Mouse (Mus musculus): Measurements from ENCODE around the gene Gpr83. TPM values are rescaled to one million over a fixed set of nuclear protein-coding genes. Genes with fewer than 3 reads are reported as not detected.

Gpr83 gene
- total and polyA plus RNA-seq, 3 experiments: 0.04 TPM; not detected in 2

- no peak overlapping the region for H3K9ac ChIP-seq (ENCODE audit: control insufficient read depth, low read depth, low read length, poor library complexity, severe bottlenecking)
- TF ChIP-seq USF1 (IDR thresholded peaks at IDR 0.05; ENCODE audit: low read depth, low read length) (0 out of 2 replicates have a peak, but pooled peaks have one; percentile 30), BHLHE40 (IDR thresholded peaks at IDR 0.05; ENCODE audit: borderline replicate concordance, low read depth, low read length) (no peak), MAX (IDR thresholded peaks at IDR 0.05; ENCODE audit: low read length) (no peak)
- no peak overlapping the region for H3K27ac ChIP-seq (ENCODE audit: control insufficient read depth, low read depth, low read length)
- H3K27me3 ChIP-seq (ENCODE audit: control insufficient read depth in 1 of 2, insufficient read depth in 2 of 2, low read length in 2 of 2): 0 out of 4 replicates have a peak, but pooled peaks cover 0 to 1% of the 10 kb centered on the region in 2 experiments
- H3K4me3 ChIP-seq (ENCODE audit: control insufficient read depth in 1 of 2, insufficient read depth in 1 of 2, low read depth in 2 of 2, low read length in 2 of 2): no peak overlapping the region
- H3K9me3 ChIP-seq (replicated peaks; ENCODE audit: insufficient read depth, low read length): no peaks in the 10 kb centered on the region
- peaks cover 0 to 9% of the 10 kb centered on the region in 2 experiments; a peak in 2 of 4 replicates for H3K36me3 ChIP-seq (ENCODE audit: control insufficient read depth in 1 of 2, insufficient read depth in 2 of 2, low read length in 2 of 2)
- DNase-seq (ENCODE audit: low read depth, low spot score): no peak
- no peaks in the 10 kb centered on the region for H3K79me2 ChIP-seq (ENCODE audit: control insufficient read depth, insufficient read depth, low read length, poor library complexity)
- H3K4me1 ChIP-seq (ENCODE audit: control insufficient read depth in 1 of 2, insufficient read depth in 2 of 2, low read length in 2 of 2): peaks cover 4 to 25% of the 10 kb centered on the region in 2 experiments; a peak in 3 of 4 replicates
These were observed 24.6 kb downstream of the Gpr83 start for GRCm38 (mm10) chr9:14884641-14885040.

GRCm38 (mm10) chr9:14885151-14885550 is 25.1 kb downstream of the Gpr83 start:
- no peak overlapping the region for H3K4me3 ChIP-seq (ENCODE audit: control insufficient read depth in 1 of 2, insufficient read depth in 1 of 2, low read depth in 2 of 2, low read length in 2 of 2)
- H3K9me3 ChIP-seq (replicated peaks; ENCODE audit: insufficient read depth, low read length): no peaks in the 10 kb centered on the region
- peak; percentile 86 for DNase-seq (ENCODE audit: low read depth, low spot score)
- peaks cover 4 to 25% of the 10 kb centered on the region in 2 experiments; a peak in 3 of 4 replicates for H3K4me1 ChIP-seq (ENCODE audit: control insufficient read depth in 1 of 2, insufficient read depth in 2 of 2, low read length in 2 of 2)
- peaks cover 0 to 9% of the 10 kb centered on the region in 2 experiments; a peak in 2 of 4 replicates for H3K36me3 ChIP-seq (ENCODE audit: control insufficient read depth in 1 of 2, insufficient read depth in 2 of 2, low read length in 2 of 2)
- H3K79me2 ChIP-seq (ENCODE audit: control insufficient read depth, insufficient read depth, low read length, poor library complexity): no peaks in the 10 kb centered on the region
- no peaks in the 10 kb centered on the region for H3K27me3 ChIP-seq (ENCODE audit: control insufficient read depth in 1 of 2, insufficient read depth in 2 of 2, low read length in 2 of 2)
- no peak overlapping the region for H3K9ac ChIP-seq (ENCODE audit: control insufficient read depth, low read depth, low read length, poor library complexity, severe bottlenecking)
- H3K27ac ChIP-seq (ENCODE audit: control insufficient read depth, low read depth, low read length): no peak overlapping the region
- TF ChIP-seq RAD21 (IDR thresholded peaks at IDR 0.05; ENCODE audit: low read depth, low read length): peak; percentile 57
- TF ChIP-seq MYC (IDR thresholded peaks at IDR 0.05; ENCODE audit: low read depth, low read length): 0 out of 2 replicates have a peak, but pooled peaks have one; percentile 51
- peak; percentile 76 for TF ChIP-seq SMC3 (IDR thresholded peaks at IDR 0.05; ENCODE audit: low read depth, low read length)
- no peak for TF ChIP-seq TBP (IDR thresholded peaks at IDR 0.05; ENCODE audit: low read depth, low read length)
- TF ChIP-seq TAL1 (IDR thresholded peaks at IDR 0.05; ENCODE audit: low read length): no peak
- TF ChIP-seq ELF1 (IDR thresholded peaks at IDR 0.05; ENCODE audit: low read depth, low read length): peak; percentile 77
- no peak for TF ChIP-seq E2F4 (IDR thresholded peaks at IDR 0.05; ENCODE audit: borderline replicate concordance, low read depth, low read length)
- TF ChIP-seq GATA1 (IDR thresholded peaks at IDR 0.05; ENCODE audit: low read depth, low read length): no peak
- peak in 1 of 2 experiments; percentile 58; a peak in 2 of 4 replicates for TF ChIP-seq EP300 (IDR thresholded peaks at IDR 0.05; ENCODE audit: low read depth in 1 of 2, low read length in 2 of 2)
- no peak for TF ChIP-seq KAT2A (conservative IDR thresholded peaks at IDR 0.05; ENCODE audit: low read depth, low read length)
- no peak for TF ChIP-seq CHD2 (IDR thresholded peaks at IDR 0.05; ENCODE audit: low read length)
- no peak for TF ChIP-seq UBTF (IDR thresholded peaks at IDR 0.05; ENCODE audit: borderline replicate concordance, insufficient read depth, low read depth, low read length)
- no peak for TF ChIP-seq MYB (IDR thresholded peaks at IDR 0.05; ENCODE audit: low read depth, low read length)
- TF ChIP-seq ZNF384 (IDR thresholded peaks at IDR 0.05; ENCODE audit: low read depth, low read length): no peak
- TF ChIP-seq MAX (IDR thresholded peaks at IDR 0.05; ENCODE audit: low read length): peak; percentile 52; the same call in 1 of the 2 replicates
- TF ChIP-seq HCFC1 (IDR thresholded peaks at IDR 0.05; ENCODE audit: low read depth, low read length): 0 out of 2 replicates have a peak, but pooled peaks have one; percentile 11
- TF ChIP-seq SIN3A (IDR thresholded peaks at IDR 0.05; ENCODE audit: low read length): no peak
- TF ChIP-seq ZMIZ1 (IDR thresholded peaks at IDR 0.05; ENCODE audit: low read depth, low read length): no peak
- no peak for TF ChIP-seq CHD1 (IDR thresholded peaks at IDR 0.05; ENCODE audit: low read depth, low read length)
- TF ChIP-seq POLR2AphosphoS2 (IDR thresholded peaks at IDR 0.05; ENCODE audit: low read length): no peak
- no peak for TF ChIP-seq TCF12 (IDR thresholded peaks at IDR 0.05; ENCODE audit: low read depth, low read length)
- TF ChIP-seq POLR2A (IDR thresholded peaks at IDR 0.05; ENCODE audit: control insufficient read depth in 1 of 2, insufficient read depth in 1 of 2, low read depth in 1 of 2, low read length in 2 of 2, poor library complexity in 1 of 2): no peak
- TF ChIP-seq ZC3H11A (IDR thresholded peaks at IDR 0.05; ENCODE audit: low read depth, low read length): peak; percentile 43; the same call in 1 of the 2 replicates
- TF ChIP-seq MEF2A (IDR thresholded peaks at IDR 0.05; ENCODE audit: extremely low read depth, insufficient replicate concordance, low read depth, low read length, poor library complexity, severe bottlenecking): no peak
- peak; percentile 35 to 74 (median 43); a peak in 5 of 6 replicates for TF ChIP-seq CTCF (IDR thresholded peaks at IDR 0.05 in 2 of 3, conservative IDR thresholded peaks at IDR 0.05 in 1 of 3; ENCODE audit: control insufficient read depth in 1 of 3, insufficient read depth in 1 of 3, low read depth in 2 of 3, low read length in 3 of 3, poor library complexity in 1 of 3, severe bottlenecking in 1 of 3)
- TF ChIP-seq NELFE (IDR thresholded peaks at IDR 0.05; ENCODE audit: low read depth, low read length): no peak
- TF ChIP-seq GABPA (IDR thresholded peaks at IDR 0.05; ENCODE audit: low read depth, low read length): no peak
- no peak for TF ChIP-seq RCOR1 (IDR thresholded peaks at IDR 0.05; ENCODE audit: low read depth, low read length)
- TF ChIP-seq USF1 (IDR thresholded peaks at IDR 0.05; ENCODE audit: low read depth, low read length): no peak
- no peak for TF ChIP-seq ETS1 (IDR thresholded peaks at IDR 0.05; ENCODE audit: low read depth, low read length)
- TF ChIP-seq POLR2AphosphoS5 (IDR thresholded peaks at IDR 0.05; ENCODE audit: borderline replicate concordance, low read depth, low read length): no peak
